Mouse (Mus musculus): ENCODE results near the gene Plscr3. TPM values are rescaled to one million over a fixed set of nuclear protein-coding genes. Genes with fewer than 3 reads are reported as not detected.

Plscr3 gene
- polyA plus RNA-seq, 1 experiment: 35.4 TPM

- TF ChIP-seq POLR2A (IDR thresholded peaks at IDR 0.05; ENCODE audit: low read depth, low read length) (no peak), CTCF (IDR thresholded peaks at IDR 0.05; ENCODE audit: extremely low read depth, insufficient read depth, insufficient read length, insufficient replicate concordance) (peak; percentile 87)
- WGBS: 3% methylated on average over 12 of the region's 12 CpGs
- Histone ChIP-seq H3K4me3 (ENCODE audit: extremely low read depth, insufficient read depth, insufficient read length) (no peak overlapping the region), H3K36me3 (ENCODE audit: control insufficient read depth, insufficient read depth, low read length) (no peaks in the 10 kb centered on the region), H3K4me1 (ENCODE audit: control insufficient read depth, insufficient read depth, insufficient read length) (peaks cover 5% of the 10 kb centered on the region; the same call in 1 of the 2 replicates), H3K27me3 (ENCODE audit: control insufficient read depth, insufficient read depth, low read length) (no peaks in the 10 kb centered on the region), H3K27ac (ENCODE audit: insufficient read depth, low read length) (no peak overlapping the region; the same call in 1 of the 2 replicates)
- DNase-seq (ENCODE audit: low read depth in 1 of 2, low spot score in 2 of 2): peak; percentile 68 to 80
Observed at GRCm38 (mm10) chr11:69876867-69877266, 30.7 kb downstream of the Plscr3 start.

GRCm38 (mm10) chr11:69877878-69878277 is 31.7 kb downstream of the Plscr3 start, which contains the start of gene Tmem95:
TSS of gene Tmem95 (minus strand) at chr11:69878018.
- 86% methylated on average over 11 of the region's 11 CpGs for WGBS
- Histone ChIP-seq H3K4me3 (ENCODE audit: extremely low read depth, insufficient read depth, insufficient read length) (no peak within 1 kb of the TSS), H3K27ac (ENCODE audit: insufficient read depth, low read length) (no peak within 1 kb of the TSS), H3K36me3 (ENCODE audit: control insufficient read depth, insufficient read depth, low read length) (no peaks in the 10 kb centered on the region), H3K27me3 (ENCODE audit: control insufficient read depth, insufficient read depth, low read length) (no peaks in the 10 kb centered on the region), H3K4me1 (ENCODE audit: control insufficient read depth, insufficient read depth, insufficient read length) (peaks cover 5% of the 10 kb centered on the region; the same call in 1 of the 2 replicates)
- TF ChIP-seq CTCF (IDR thresholded peaks at IDR 0.05; ENCODE audit: extremely low read depth, insufficient read depth, insufficient read length, insufficient replicate concordance) (no peak), POLR2A (IDR thresholded peaks at IDR 0.05; ENCODE audit: low read depth, low read length) (no peak)
- no peak for DNase-seq (ENCODE audit: low read depth in 1 of 2, low spot score in 2 of 2)

GRCm38 (mm10) chr11:69878399-69878798 is 32.2 kb downstream of the Plscr3 start:
- Histone ChIP-seq H3K4me3 (ENCODE audit: extremely low read depth, insufficient read depth, insufficient read length) (no peak overlapping the region), H3K27me3 (ENCODE audit: control insufficient read depth, insufficient read depth, low read length) (no peaks in the 10 kb centered on the region), H3K36me3 (ENCODE audit: control insufficient read depth, insufficient read depth, low read length) (peaks cover 2% of the 10 kb centered on the region), H3K4me1 (ENCODE audit: control insufficient read depth, insufficient read depth, insufficient read length) (peaks cover 5% of the 10 kb centered on the region; the same call in 1 of the 2 replicates), H3K27ac (ENCODE audit: insufficient read depth, low read length) (no peak overlapping the region)
- no peak for DNase-seq (ENCODE audit: low read depth in 1 of 2, low spot score in 2 of 2)
- 95% methylated on average over 3 of the region's 3 CpGs for WGBS
- no peak for TF ChIP-seq POLR2A (IDR thresholded peaks at IDR 0.05; ENCODE audit: low read depth, low read length)

GRCm38 (mm10) chr11:69878952-69879351 is 32.8 kb downstream of the Plscr3 start:
- Histone ChIP-seq H3K4me3 (ENCODE audit: extremely low read depth, insufficient read depth, insufficient read length) (no peak overlapping the region), H3K4me1 (ENCODE audit: control insufficient read depth, insufficient read depth, insufficient read length) (peaks cover 5% of the 10 kb centered on the region; the same call in 1 of the 2 replicates), H3K36me3 (ENCODE audit: control insufficient read depth, insufficient read depth, low read length) (peaks cover 7% of the 10 kb centered on the region), H3K27ac (ENCODE audit: insufficient read depth, low read length) (no peak overlapping the region), H3K27me3 (ENCODE audit: control insufficient read depth, insufficient read depth, low read length) (no peaks in the 10 kb centered on the region)
- DNase-seq (ENCODE audit: low read depth in 1 of 2, low spot score in 2 of 2): no peak
- no peak for TF ChIP-seq CTCF (IDR thresholded peaks at IDR 0.05; ENCODE audit: extremely low read depth, insufficient read depth, insufficient read length, insufficient replicate concordance)
- WGBS: 79% methylated on average over 6 of the region's 6 CpGs

- Histone ChIP-seq H3K4me1 (ENCODE audit: control insufficient read depth, insufficient read depth, insufficient read length) (peaks cover 5% of the 10 kb centered on the region; the same call in 1 of the 2 replicates), H3K36me3 (ENCODE audit: control insufficient read depth, insufficient read depth, low read length) (peaks cover 14% of the 10 kb centered on the region), H3K27ac (ENCODE audit: insufficient read depth, low read length) (no peak overlapping the region; the same call in 1 of the 2 replicates), H3K27me3 (ENCODE audit: control insufficient read depth, insufficient read depth, low read length) (no peaks in the 10 kb centered on the region), H3K4me3 (ENCODE audit: extremely low read depth, insufficient read depth, insufficient read length) (no peak overlapping the region; the same call in 1 of the 2 replicates)
- TF ChIP-seq POLR2A (IDR thresholded peaks at IDR 0.05; ENCODE audit: low read depth, low read length): no peak
- TF ChIP-seq CTCF (IDR thresholded peaks at IDR 0.05; ENCODE audit: extremely low read depth, insufficient read depth, insufficient read length, insufficient replicate concordance): no peak
- WGBS: 87% methylated on average over 15 of the region's 15 CpGs
- DNase-seq (ENCODE audit: low read depth in 1 of 2, low spot score in 2 of 2): no peak
Observed at GRCm38 (mm10) chr11:69879711-69880110, 33.5 kb downstream of the Plscr3 start.

GRCm38 (mm10) chr11:69880506-69880852 is 34.3 kb downstream of the Plscr3 start:
- peak; percentile 82; the same call in 1 of the 2 replicates for TF ChIP-seq CTCF (IDR thresholded peaks at IDR 0.05; ENCODE audit: extremely low read depth, insufficient read depth, insufficient read length, insufficient replicate concordance)
- TF ChIP-seq POLR2A (IDR thresholded peaks at IDR 0.05; ENCODE audit: low read depth, low read length): no peak
- 2% methylated on average over 18 of the region's 18 CpGs for WGBS

GRCm38 (mm10) chr11:69880853-69881603 is 34.9 kb downstream of the Plscr3 start, which contains the start of gene Kctd11:
TSS of gene Kctd11 (minus strand) at chr11:69881406.
- peak within 1 kb of the TSS; percentile 70 for H3K4me3 ChIP-seq (ENCODE audit: extremely low read depth, insufficient read depth, insufficient read length)
- H3K4me1 ChIP-seq (ENCODE audit: control insufficient read depth, insufficient read depth, insufficient read length): peaks cover 5% of the 10 kb centered on the region; the same call in 1 of the 2 replicates
- peaks cover 24% of the 10 kb centered on the region for H3K36me3 ChIP-seq (ENCODE audit: control insufficient read depth, insufficient read depth, low read length)
- WGBS: under 1% methylated on average over 46 of the region's 46 CpGs
- no peaks in the 10 kb centered on the region for H3K27me3 ChIP-seq (ENCODE audit: control insufficient read depth, insufficient read depth, low read length)
- TF ChIP-seq CTCF (IDR thresholded peaks at IDR 0.05; ENCODE audit: extremely low read depth, insufficient read depth, insufficient read length, insufficient replicate concordance): peak; percentile 60; the same call in 1 of the 2 replicates
- no peak; the same call in 1 of the 2 replicates for TF ChIP-seq POLR2A (IDR thresholded peaks at IDR 0.05; ENCODE audit: low read depth, low read length)
- peak within 1 kb of the TSS; percentile 93 for H3K27ac ChIP-seq (ENCODE audit: insufficient read depth, low read length)
- peak; percentile 76 to 86 for DNase-seq (ENCODE audit: low read depth in 1 of 2, low spot score in 2 of 2)

More at GRCm38 (mm10) chr11:69880506-69880852, 34.3 kb downstream of the Plscr3 start:
- DNase-seq (ENCODE audit: low read depth in 1 of 2, low spot score in 2 of 2): peak; percentile 55 to 75
- peaks cover 22% of the 10 kb centered on the region for H3K36me3 ChIP-seq (ENCODE audit: control insufficient read depth, insufficient read depth, low read length)
- peak overlapping the region; percentile 70 for H3K4me3 ChIP-seq (ENCODE audit: extremely low read depth, insufficient read depth, insufficient read length)
- peak overlapping the region; percentile 93 for H3K27ac ChIP-seq (ENCODE audit: insufficient read depth, low read length)
- no peaks in the 10 kb centered on the region for H3K27me3 ChIP-seq (ENCODE audit: control insufficient read depth, insufficient read depth, low read length)
- peaks cover 5% of the 10 kb centered on the region; the same call in 1 of the 2 replicates for H3K4me1 ChIP-seq (ENCODE audit: control insufficient read depth, insufficient read depth, insufficient read length)

Measured in spleen, adult 2 months (tissue).